Mouse (Mus musculus): ENCODE measurements around the gene Fam131a. TPM values are rescaled to one million over a fixed set of nuclear protein-coding genes. Genes with fewer than 3 reads are reported as not detected.

Gene Fam131a
- total and polyA plus RNA-seq, 3 experiments = not detected

GRCm38 (mm10) chr16:20712889-20713288 lies 19.8 kb downstream of the Fam131a start:
- TF ChIP-seq TAL1 (IDR thresholded peaks at IDR 0.05; ENCODE audit: low read length) = peak; percentile 54
- TF ChIP-seq MXI1 (IDR thresholded peaks at IDR 0.05; ENCODE audit: low read depth, low read length) = no peak
- Histone ChIP-seq H3K27me3 (ENCODE audit: control insufficient read depth in 1 of 2, insufficient read depth in 2 of 2, low read length in 2 of 2) (no peaks in the 10 kb centered on the region), H3K4me1 (ENCODE audit: control insufficient read depth in 1 of 2, insufficient read depth in 2 of 2, low read length in 2 of 2) (peaks cover 0 to 17% of the 10 kb centered on the region in 2 experiments; a peak in 3 of 4 replicates), H3K36me3 (ENCODE audit: control insufficient read depth in 1 of 2, insufficient read depth in 2 of 2, low read length in 2 of 2) (peaks cover 0 to 5% of the 10 kb centered on the region in 2 experiments; a peak in 1 of 4 replicates), H3K27ac (ENCODE audit: control insufficient read depth, low read depth, low read length) (no peak overlapping the region), H3K9ac (ENCODE audit: control insufficient read depth, low read depth, low read length, poor library complexity, severe bottlenecking) (no peak overlapping the region), H3K79me2 (ENCODE audit: control insufficient read depth, insufficient read depth, low read length, poor library complexity) (peaks cover 2% of the 10 kb centered on the region; the same call in 1 of the 2 replicates), H3K9me3 (replicated peaks; ENCODE audit: insufficient read depth, low read length) (no peaks in the 10 kb centered on the region), H3K4me3 (ENCODE audit: control insufficient read depth in 1 of 2, insufficient read depth in 1 of 2, low read depth in 2 of 2, low read length in 2 of 2) (no peak overlapping the region)
- no peak for DNase-seq (ENCODE audit: low read depth, low spot score)

DNA sequence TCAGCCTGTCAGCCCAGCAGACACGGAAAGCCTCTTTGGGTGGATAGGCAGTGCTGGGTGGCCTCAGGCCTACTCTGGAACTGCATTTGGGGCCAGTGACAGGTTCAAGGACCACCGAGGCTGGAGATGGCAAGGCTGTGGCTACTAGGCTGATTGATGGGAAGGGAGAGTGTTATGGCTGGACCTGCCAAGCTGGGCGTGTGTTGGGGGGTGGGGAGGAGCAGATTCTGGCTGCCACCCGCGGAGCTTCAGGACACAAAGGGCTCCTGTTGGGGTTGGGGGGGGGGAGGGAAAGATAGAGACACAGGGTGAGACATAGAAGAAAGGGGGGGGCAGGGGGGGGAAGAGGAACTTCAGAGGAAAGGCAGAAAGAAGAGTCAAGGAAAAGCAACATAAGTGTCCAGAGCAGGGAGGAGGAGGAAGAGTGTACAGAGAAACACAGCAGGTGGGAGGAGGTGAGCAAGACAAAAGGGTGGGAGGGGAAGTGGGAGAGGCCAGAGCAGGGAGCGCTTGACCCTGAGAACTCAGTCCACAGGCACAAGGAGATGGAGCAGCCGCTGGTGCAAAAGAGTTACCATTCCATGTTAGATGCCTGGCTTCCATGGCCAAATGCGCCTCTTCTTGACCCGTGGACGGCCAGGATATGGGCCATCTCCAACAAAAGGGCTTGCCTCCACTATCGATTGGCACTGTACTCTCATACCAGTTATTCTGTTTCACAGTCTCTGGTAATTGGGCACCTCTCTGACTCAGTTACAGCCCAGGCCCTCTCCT lies 21.5 kb downstream of the Fam131a start:
- Histone ChIP-seq H3K36me3 (ENCODE audit: control insufficient read depth in 1 of 2, insufficient read depth in 2 of 2, low read length in 2 of 2) (peaks cover 0 to 9% of the 10 kb centered on the region in 2 experiments; a peak in 2 of 4 replicates), H3K27me3 (ENCODE audit: control insufficient read depth in 1 of 2, insufficient read depth in 2 of 2, low read length in 2 of 2) (no peaks in the 10 kb centered on the region), H3K4me1 (ENCODE audit: control insufficient read depth in 1 of 2, insufficient read depth in 2 of 2, low read length in 2 of 2) (peaks cover 0 to 17% of the 10 kb centered on the region in 2 experiments; a peak in 3 of 4 replicates), H3K79me2 (ENCODE audit: control insufficient read depth, insufficient read depth, low read length, poor library complexity) (peaks cover 7% of the 10 kb centered on the region), H3K9ac (ENCODE audit: control insufficient read depth, low read depth, low read length, poor library complexity, severe bottlenecking) (peak overlapping the region; percentile 62; the same call in 1 of the 2 replicates), H3K4me3 (ENCODE audit: control insufficient read depth in 1 of 2, insufficient read depth in 1 of 2, low read depth in 2 of 2, low read length in 2 of 2) (peak overlapping the region in 1 of 2 experiments; percentile 74; a peak in 3 of 4 replicates), H3K9me3 (replicated peaks; ENCODE audit: insufficient read depth, low read length) (no peaks in the 10 kb centered on the region), H3K27ac (ENCODE audit: control insufficient read depth, low read depth, low read length) (no peak overlapping the region)
- TF ChIP-seq GATA1 (IDR thresholded peaks at IDR 0.05; ENCODE audit: low read depth, low read length) (no peak), CHD1 (IDR thresholded peaks at IDR 0.05; ENCODE audit: low read depth, low read length) (no peak), TCF12 (IDR thresholded peaks at IDR 0.05; ENCODE audit: low read depth, low read length) (no peak), USF1 (IDR thresholded peaks at IDR 0.05; ENCODE audit: low read depth, low read length) (no peak), NRF1 (IDR thresholded peaks at IDR 0.05; ENCODE audit: insufficient read depth, low read depth, low read length, poor library complexity, severe bottlenecking) (no peak), MYC (IDR thresholded peaks at IDR 0.05; ENCODE audit: low read depth, low read length) (no peak), POLR2AphosphoS2 (IDR thresholded peaks at IDR 0.05; ENCODE audit: low read length) (no peak), MAZ (IDR thresholded peaks at IDR 0.05; ENCODE audit: low read depth, low read length) (no peak), TBP (IDR thresholded peaks at IDR 0.05; ENCODE audit: low read depth, low read length) (no peak), BHLHE40 (IDR thresholded peaks at IDR 0.05; ENCODE audit: borderline replicate concordance, low read depth, low read length) (no peak), ETS1 (IDR thresholded peaks at IDR 0.05; ENCODE audit: low read depth, low read length) (no peak), SIN3A (IDR thresholded peaks at IDR 0.05; ENCODE audit: low read length) (no peak), GABPA (IDR thresholded peaks at IDR 0.05; ENCODE audit: low read depth, low read length) (no peak), MXI1 (IDR thresholded peaks at IDR 0.05; ENCODE audit: low read depth, low read length) (no peak), MAFK (IDR thresholded peaks at IDR 0.05; ENCODE audit: borderline replicate concordance, low read depth, low read length) (no peak), POLR2A (IDR thresholded peaks at IDR 0.05; ENCODE audit: control insufficient read depth in 1 of 2, insufficient read depth in 1 of 2, low read depth in 1 of 2, low read length in 2 of 2, poor library complexity in 1 of 2) (no peak), KAT2A (conservative IDR thresholded peaks at IDR 0.05; ENCODE audit: low read depth, low read length) (no peak)
- no peak for DNase-seq (ENCODE audit: low read depth, low spot score)

All from MEL (cell line).